Mouse (Mus musculus): ENCODE data around the gene Dtx1. TPM values are rescaled to one million over a fixed set of nuclear protein-coding genes. Genes with fewer than 3 reads are reported as not detected.

Gene Dtx1
- 7.0 and 7.4 TPM in 2 replicates for polyA plus RNA-seq (2014; fragmentation: Nextera tagmentation; extraction: Ambion mirVana)

DNA sequence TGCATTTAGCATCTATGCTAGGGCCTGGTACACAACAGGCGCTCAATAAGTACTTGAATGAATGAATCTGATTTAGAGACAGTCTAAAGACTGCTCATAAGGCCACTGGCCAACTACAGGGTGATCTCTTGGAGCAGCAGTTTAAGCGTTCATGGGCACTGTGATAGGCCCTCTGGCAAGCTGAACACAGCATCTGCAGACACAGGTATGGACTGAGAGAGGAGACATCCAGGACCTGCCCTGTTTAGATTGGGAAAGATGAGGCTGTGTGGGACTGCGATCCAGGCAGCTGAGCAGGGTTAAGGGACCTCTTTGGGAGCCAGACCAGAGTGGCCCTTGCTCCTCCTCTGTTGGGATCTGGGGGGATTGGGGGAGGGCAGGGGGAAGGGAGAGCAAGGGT lies at the start of gene Dtx1:
TSS of gene Dtx1 (minus strand) at position 101 of the 400 bp plus-strand sequence.
- Histone ChIP-seq H3K9ac (ENCODE audit: low read length) (peak within 1 kb of the TSS; percentile 64), H3K9me3 (ENCODE audit: control insufficient read depth, low read length) (no peaks in the 10 kb centered on the region), H3K4me1 (ENCODE audit: control insufficient read depth, insufficient read depth, low read length) (peaks cover 18% of the 10 kb centered on the region), H3K36me3 (ENCODE audit: control insufficient read depth, insufficient read depth, low read length) (no peaks in the 10 kb centered on the region), H3K4me3 (ENCODE audit: low read depth, low read length) (peak within 1 kb of the TSS; percentile 46), H3K27me3 (ENCODE audit: control insufficient read depth, insufficient read depth, low read length) (peaks cover 49% of the 10 kb centered on the region), H3K4me2 (ENCODE audit: low read depth) (peak within 1 kb of the TSS; percentile 71), H3K27ac (ENCODE audit: low read depth, low read length) (peak within 1 kb of the TSS; percentile 7; the same call in 1 of the 2 replicates)
- ATAC-seq (ENCODE audit: insufficient read depth, low FRiP score, low TSS enrichment) (no peak), DNase-seq (ENCODE audit: low spot score) (no peak)
- WGBS: 42% methylated on average over 3 of the region's 3 CpGs

- Histone ChIP-seq H3K9ac (ENCODE audit: low read length) (no peak overlapping the region), H3K4me1 (ENCODE audit: control insufficient read depth, insufficient read depth, low read length) (no peaks in the 10 kb centered on the region), H3K27me3 (ENCODE audit: control insufficient read depth, insufficient read depth, low read length) (no peaks in the 10 kb centered on the region), H3K4me3 (ENCODE audit: low read depth, low read length) (no peak overlapping the region), H3K9me3 (ENCODE audit: control insufficient read depth, low read length) (no peaks in the 10 kb centered on the region), H3K36me3 (ENCODE audit: control insufficient read depth, insufficient read depth, low read length) (no peaks in the 10 kb centered on the region), H3K4me2 (ENCODE audit: low read depth) (no peak overlapping the region), H3K27ac (ENCODE audit: low read depth, low read length) (no peak overlapping the region)
- DNase-seq (ENCODE audit: low spot score) (no peak), ATAC-seq (ENCODE audit: insufficient read depth, low FRiP score, low TSS enrichment) (no peak)
- WGBS: 91% methylated on average over 4 of the region's 4 CpGs
Observed at GRCm38 (mm10) chr5:120754215-120754614, 42.5 kb upstream of the Dtx1 start.

GRCm38 (mm10) chr5:120752786-120753185 lies 41.1 kb upstream of the Dtx1 start:
- Histone ChIP-seq H3K9ac (ENCODE audit: low read length) (no peak overlapping the region), H3K27ac (ENCODE audit: low read depth, low read length) (no peak overlapping the region), H3K9me3 (ENCODE audit: control insufficient read depth, low read length) (no peaks in the 10 kb centered on the region), H3K36me3 (ENCODE audit: control insufficient read depth, insufficient read depth, low read length) (no peaks in the 10 kb centered on the region), H3K4me3 (ENCODE audit: low read depth, low read length) (no peak overlapping the region), H3K4me1 (ENCODE audit: control insufficient read depth, insufficient read depth, low read length) (no peaks in the 10 kb centered on the region), H3K4me2 (ENCODE audit: low read depth) (no peak overlapping the region), H3K27me3 (ENCODE audit: control insufficient read depth, insufficient read depth, low read length) (no peaks in the 10 kb centered on the region)
- WGBS: 70% methylated on average over 3 of the region's 3 CpGs
- no peak for ATAC-seq (ENCODE audit: insufficient read depth, low FRiP score, low TSS enrichment)
- DNase-seq (ENCODE audit: low spot score): no peak

GRCm38 (mm10) chr5:120751206-120751605 lies 39.5 kb upstream of the Dtx1 start:
- Histone ChIP-seq H3K27ac (ENCODE audit: low read depth, low read length) (no peak overlapping the region), H3K9ac (ENCODE audit: low read length) (no peak overlapping the region), H3K27me3 (ENCODE audit: control insufficient read depth, insufficient read depth, low read length) (no peaks in the 10 kb centered on the region), H3K4me3 (ENCODE audit: low read depth, low read length) (no peak overlapping the region), H3K4me1 (ENCODE audit: control insufficient read depth, insufficient read depth, low read length) (no peaks in the 10 kb centered on the region), H3K4me2 (ENCODE audit: low read depth) (no peak overlapping the region), H3K9me3 (ENCODE audit: control insufficient read depth, low read length) (no peaks in the 10 kb centered on the region), H3K36me3 (ENCODE audit: control insufficient read depth, insufficient read depth, low read length) (no peaks in the 10 kb centered on the region)
- no peak for ATAC-seq (ENCODE audit: insufficient read depth, low FRiP score, low TSS enrichment)
- WGBS: 75% methylated on average over 3 of the region's 3 CpGs
- DNase-seq (ENCODE audit: low spot score): no peak

DNA sequence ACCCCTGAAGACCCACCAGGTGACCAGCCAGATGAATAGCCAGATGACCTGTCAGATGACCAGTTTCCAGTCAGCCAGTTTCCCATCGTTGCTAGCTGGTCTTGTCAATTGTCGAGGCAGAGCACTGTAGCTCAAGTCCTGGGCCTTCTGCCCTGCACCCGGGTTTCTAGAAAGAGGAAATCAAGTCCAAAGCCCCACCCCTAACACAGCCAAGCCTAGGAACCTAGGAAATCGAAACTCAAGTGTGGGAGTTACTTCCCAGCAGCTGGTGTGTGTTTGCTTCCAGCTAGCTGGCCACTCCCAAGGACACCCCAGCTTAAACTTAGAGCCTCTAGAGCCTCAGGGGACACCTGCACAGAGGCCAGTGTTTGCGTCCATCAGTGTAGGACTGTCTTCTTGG lies 38.0 kb upstream of the Dtx1 start, which contains the start of gene Oas2:
TSS of gene Oas2 (minus strand) at position 166 of the 400 bp plus-strand sequence.
- Histone ChIP-seq H3K9me3 (ENCODE audit: control insufficient read depth, low read length) (no peaks in the 10 kb centered on the region), H3K4me1 (ENCODE audit: control insufficient read depth, insufficient read depth, low read length) (no peaks in the 10 kb centered on the region), H3K27me3 (ENCODE audit: control insufficient read depth, insufficient read depth, low read length) (no peaks in the 10 kb centered on the region), H3K4me2 (ENCODE audit: low read depth) (no peak within 1 kb of the TSS), H3K4me3 (ENCODE audit: low read depth, low read length) (no peak within 1 kb of the TSS), H3K27ac (ENCODE audit: low read depth, low read length) (no peak within 1 kb of the TSS), H3K9ac (ENCODE audit: low read length) (no peak within 1 kb of the TSS), H3K36me3 (ENCODE audit: control insufficient read depth, insufficient read depth, low read length) (no peaks in the 10 kb centered on the region)
- no peak for DNase-seq (ENCODE audit: low spot score)
- 69% methylated on average over 5 of the region's 5 CpGs for WGBS
- ATAC-seq (ENCODE audit: insufficient read depth, low FRiP score, low TSS enrichment): no peak

DNA sequence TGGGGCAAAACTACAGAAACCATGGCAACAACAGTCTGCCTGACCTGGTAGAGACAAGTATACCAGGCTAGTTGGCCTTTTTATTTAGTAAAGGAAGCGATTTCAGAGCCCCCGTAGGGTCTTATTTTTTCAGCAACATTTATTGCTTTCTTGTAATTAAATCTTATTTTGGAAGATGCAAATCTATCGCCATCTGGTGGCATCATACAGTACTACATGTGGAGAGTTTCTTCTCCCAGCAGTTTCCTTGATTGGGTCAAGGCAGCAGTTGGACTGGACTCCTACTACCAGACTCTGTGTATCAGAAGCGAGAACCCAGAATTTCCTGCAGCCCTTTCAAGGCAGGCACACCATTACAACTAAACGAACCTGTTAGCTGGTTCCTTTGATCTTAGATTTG lies 34.7 kb upstream of the Dtx1 start:
- Histone ChIP-seq H3K9ac (ENCODE audit: low read length) (no peak overlapping the region), H3K4me3 (ENCODE audit: low read depth, low read length) (no peak overlapping the region), H3K4me2 (ENCODE audit: low read depth) (no peak overlapping the region), H3K27me3 (ENCODE audit: control insufficient read depth, insufficient read depth, low read length) (no peaks in the 10 kb centered on the region), H3K27ac (ENCODE audit: low read depth, low read length) (no peak overlapping the region), H3K36me3 (ENCODE audit: control insufficient read depth, insufficient read depth, low read length) (no peaks in the 10 kb centered on the region), H3K9me3 (ENCODE audit: control insufficient read depth, low read length) (no peaks in the 10 kb centered on the region), H3K4me1 (ENCODE audit: control insufficient read depth, insufficient read depth, low read length) (no peaks in the 10 kb centered on the region)
- ATAC-seq (ENCODE audit: insufficient read depth, low FRiP score, low TSS enrichment): no peak
- 21% methylated on average over 5 of the region's 5 CpGs for WGBS
- peak; percentile 26 for DNase-seq (ENCODE audit: low spot score)

GRCm38 (mm10) chr5:120742125-120742524 lies 30.4 kb upstream of the Dtx1 start:
- Histone ChIP-seq H3K9me3 (ENCODE audit: control insufficient read depth, low read length) (no peaks in the 10 kb centered on the region), H3K4me2 (ENCODE audit: low read depth) (no peak overlapping the region), H3K27ac (ENCODE audit: low read depth, low read length) (no peak overlapping the region), H3K4me3 (ENCODE audit: low read depth, low read length) (no peak overlapping the region), H3K36me3 (ENCODE audit: control insufficient read depth, insufficient read depth, low read length) (no peaks in the 10 kb centered on the region), H3K4me1 (ENCODE audit: control insufficient read depth, insufficient read depth, low read length) (no peaks in the 10 kb centered on the region), H3K27me3 (ENCODE audit: control insufficient read depth, insufficient read depth, low read length) (no peaks in the 10 kb centered on the region), H3K9ac (ENCODE audit: low read length) (no peak overlapping the region)
- ATAC-seq (ENCODE audit: insufficient read depth, low FRiP score, low TSS enrichment) (no peak), DNase-seq (ENCODE audit: low spot score) (peak; percentile 35)
- 32% methylated on average over 4 of the region's 4 CpGs for WGBS

- WGBS: 76% methylated on average over 14 of the region's 14 CpGs
- Histone ChIP-seq H3K27ac (ENCODE audit: low read depth, low read length) (no peak overlapping the region), H3K9ac (ENCODE audit: low read length) (no peak overlapping the region), H3K9me3 (ENCODE audit: control insufficient read depth, low read length) (no peaks in the 10 kb centered on the region), H3K4me1 (ENCODE audit: control insufficient read depth, insufficient read depth, low read length) (no peaks in the 10 kb centered on the region), H3K4me3 (ENCODE audit: low read depth, low read length) (no peak overlapping the region), H3K4me2 (ENCODE audit: low read depth) (no peak overlapping the region), H3K36me3 (ENCODE audit: control insufficient read depth, insufficient read depth, low read length) (no peaks in the 10 kb centered on the region), H3K27me3 (ENCODE audit: control insufficient read depth, insufficient read depth, low read length) (no peaks in the 10 kb centered on the region)
- ATAC-seq (ENCODE audit: insufficient read depth, low FRiP score, low TSS enrichment): no peak
- no peak for DNase-seq (ENCODE audit: low spot score)
Observed at GRCm38 (mm10) chr5:120734380-120734990, 22.8 kb upstream of the Dtx1 start.

GRCm38 (mm10) chr5:120733696-120734095 lies 22.0 kb upstream of the Dtx1 start:
- H3K9me3 ChIP-seq (ENCODE audit: control insufficient read depth, low read length): no peaks in the 10 kb centered on the region
- no peak for DNase-seq (ENCODE audit: low spot score)
- no peak for ATAC-seq (ENCODE audit: insufficient read depth, low FRiP score, low TSS enrichment)
- no peaks in the 10 kb centered on the region for H3K27me3 ChIP-seq (ENCODE audit: control insufficient read depth, insufficient read depth, low read length)
- no peak overlapping the region for H3K4me3 ChIP-seq (ENCODE audit: low read depth, low read length)
- H3K9ac ChIP-seq (ENCODE audit: low read length): no peak overlapping the region
- no peaks in the 10 kb centered on the region for H3K36me3 ChIP-seq (ENCODE audit: control insufficient read depth, insufficient read depth, low read length)
- H3K4me2 ChIP-seq (ENCODE audit: low read depth): no peak overlapping the region
- no peak overlapping the region for H3K27ac ChIP-seq (ENCODE audit: low read depth, low read length)
- H3K4me1 ChIP-seq (ENCODE audit: control insufficient read depth, insufficient read depth, low read length): no peaks in the 10 kb centered on the region
- 95% methylated on average over 3 of the region's 3 CpGs for WGBS
